Mouse (Mus musculus) inflammation-experienced regulatory T-cells, adult 16 weeks (primary cell): ENCODE results near the gene Xylb. TPM values are rescaled to one million over a fixed set of nuclear protein-coding genes. Genes with fewer than 3 reads are reported as not detected.

Source experiments
- polyA plus RNA-seq: library from polyadenylated mRNA; unstranded; fragments of 100-300 nt; shearing (Covaris generic); gene quantifications from one replicate; pipeline ENCODE4 v1.2.1, GENCODE M21; 2017

Gene Xylb
- 0.62 TPM for polyA plus RNA-seq

DNA sequence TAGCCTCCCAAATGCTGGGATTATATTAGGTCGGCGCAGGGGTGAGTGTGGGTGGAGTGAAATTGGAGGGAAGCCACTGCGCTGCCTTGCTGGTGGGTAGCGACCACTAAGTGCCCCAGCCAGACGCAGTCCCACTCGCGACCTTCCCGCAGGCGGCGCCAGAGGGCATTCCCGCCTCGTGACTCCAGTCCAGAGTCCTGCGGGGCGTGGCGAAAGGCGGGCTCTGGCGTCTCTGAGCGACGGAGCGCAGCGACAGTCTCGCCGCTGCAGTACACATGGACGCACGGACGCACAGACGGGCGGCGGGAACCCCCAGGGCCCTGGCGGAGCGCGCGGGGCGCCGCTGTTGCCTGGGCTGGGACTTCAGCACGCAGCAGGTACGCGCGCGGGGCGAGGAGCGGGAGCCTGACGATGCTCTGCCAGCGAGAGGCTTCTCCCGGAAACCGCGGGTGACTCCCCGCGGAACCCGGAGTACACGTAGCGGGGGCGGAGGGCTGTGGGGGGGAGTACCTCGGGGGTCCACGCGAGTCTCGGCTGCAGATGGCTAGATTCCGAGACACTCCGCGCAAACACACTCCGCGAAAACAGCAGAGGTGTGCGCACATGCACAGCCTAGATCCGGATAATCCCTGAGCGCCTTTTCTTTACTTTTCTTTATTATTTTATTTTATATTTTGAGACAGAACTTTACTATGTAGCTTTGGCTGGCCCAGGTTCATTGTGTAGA, at the start of gene Xylb:
Gene Xylb, plus strand, starts transcription at position 51 of the 727 bp plus-strand sequence.

DNA sequence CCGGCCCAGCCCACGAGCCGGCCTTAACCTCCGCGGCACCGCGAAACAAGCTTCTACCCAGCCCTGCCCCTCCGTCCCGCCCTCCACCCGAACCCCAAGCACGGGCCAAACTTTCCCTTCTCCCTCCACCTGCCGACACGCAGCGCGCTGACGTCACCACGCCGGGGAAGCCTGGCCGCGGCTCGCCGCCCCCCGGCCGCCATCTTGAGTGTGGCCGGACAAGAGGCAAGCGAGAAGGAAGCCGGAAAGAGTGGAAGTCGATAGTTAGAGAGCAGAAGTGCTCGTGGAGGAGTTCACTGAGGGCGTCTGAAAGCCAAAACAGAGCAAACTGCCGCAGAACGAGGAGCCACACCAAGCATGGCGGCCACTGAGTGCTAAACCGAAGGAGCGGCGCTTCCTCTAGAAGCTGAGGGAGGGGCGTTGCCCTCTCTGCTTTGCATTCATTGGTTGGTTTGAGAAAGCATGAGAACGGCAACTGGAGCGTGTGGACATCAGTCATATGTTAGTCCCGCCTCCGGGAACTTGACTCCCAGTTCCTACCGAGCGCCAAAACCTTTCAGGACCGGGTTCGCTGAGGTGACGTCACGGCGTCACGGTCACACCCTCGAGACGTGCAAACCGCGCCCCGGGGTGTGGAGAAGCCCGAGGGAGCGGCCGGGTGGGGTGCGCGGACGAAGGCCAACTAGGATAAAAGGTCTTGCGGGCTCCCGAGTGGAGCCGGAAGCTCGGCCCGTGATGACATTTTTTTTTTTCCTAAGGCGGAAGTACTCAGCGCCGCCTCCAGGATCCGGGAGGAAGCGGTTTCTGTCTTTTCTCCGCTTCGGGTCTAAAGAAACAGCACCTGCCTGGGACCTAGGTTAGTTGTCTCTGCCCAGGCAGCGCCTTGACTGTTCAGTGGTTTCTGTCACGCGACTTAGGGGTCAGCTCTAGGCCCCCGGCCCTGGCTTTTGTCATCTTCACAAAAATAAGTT, 34.6 kb upstream of the Xylb start, which contains the start of gene Oxsr1:
Gene Oxsr1, minus strand, starts transcription at position 139 of the 971 bp plus-strand sequence.

DNA sequence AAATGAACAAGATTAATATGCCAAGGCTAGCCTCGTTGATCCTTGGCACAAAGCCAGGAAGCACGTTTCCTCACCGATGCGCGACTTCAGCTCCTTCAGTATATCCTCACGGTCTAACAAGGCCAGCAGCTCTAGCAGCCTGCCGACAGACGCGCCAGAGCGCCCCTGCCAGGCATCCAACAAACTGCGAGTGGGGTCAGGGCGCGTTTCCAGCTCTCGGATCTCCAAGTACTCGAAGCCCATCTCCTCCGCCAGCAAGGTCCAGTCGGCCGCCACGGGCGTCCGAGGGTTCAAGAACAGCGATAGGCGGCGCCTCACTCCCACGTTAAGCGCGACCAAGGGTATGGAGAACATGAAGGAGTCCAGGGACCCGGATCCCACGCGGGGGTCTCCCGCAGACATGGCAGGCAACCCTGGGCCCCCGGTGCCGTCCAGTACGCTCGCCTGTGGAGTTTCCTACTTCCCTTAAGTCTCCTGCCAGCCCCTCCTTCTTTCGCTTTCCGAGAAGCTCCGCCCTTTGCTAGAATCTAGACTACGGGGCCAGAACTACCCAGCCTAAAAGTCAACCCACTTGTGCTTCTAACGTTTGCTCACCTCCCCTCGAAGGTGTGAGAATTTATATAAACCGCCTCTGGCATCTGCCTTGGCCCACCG, 17.5 kb upstream of the Xylb start, which contains the start of gene Acaa1a:
Gene Acaa1a, plus strand, starts transcription at position 119 of the 654 bp plus-strand sequence.

GRCm38 (mm10) chr9:119340909-119341816, 16.0 kb upstream of the Xylb start, which contains the start of gene Myd88:
TSS of gene Myd88 (minus strand) at chr9:119341411.

GRCm38 (mm10) chr9:119365284-119365683, 8.1 kb downstream of the Xylb start, which contains the start of gene Slc22a14:
TSS of gene Slc22a14 (minus strand) at chr9:119365553.

GRCm38 (mm10) chr9:119401801-119402214, 44.6 kb downstream of the Xylb start, which contains the start of gene Acvr2b:
TSS of gene Acvr2b (plus strand) at chr9:119402118.

Other genes starting within 250 kb of the Xylb start
- not detected for gene Acaa1b, start 200.3 kb upstream of the Xylb start, polyA plus RNA-seq
- not detected for gene Gm47289, start 198.2 kb upstream of the Xylb start, polyA plus RNA-seq
- not detected for gene Slc22a13, start 148.3 kb upstream of the Xylb start, polyA plus RNA-seq
- gene Oxsr1, start 35.0 kb upstream of the Xylb start, polyA plus RNA-seq: 5.5 TPM
- gene Acaa1a, start 17.7 kb upstream of the Xylb start, polyA plus RNA-seq: 72.2 TPM
- gene Myd88, start 16.0 kb upstream of the Xylb start, polyA plus RNA-seq: 103 TPM
- not detected for gene Slc22a14, start 8.2 kb downstream of the Xylb start, polyA plus RNA-seq
- gene Acvr2b, start 44.7 kb downstream of the Xylb start, polyA plus RNA-seq: not detected
- gene Exog, start 87.6 kb downstream of the Xylb start, polyA plus RNA-seq: 19.3 TPM
- 0.12 TPM for gene Scn5a, start 221.6 kb downstream of the Xylb start, polyA plus RNA-seq